Mouse (Mus musculus) sigmoid colon, adult 10 weeks (tissue): ENCODE results near the gene Serac1. TPM values are rescaled to one million over a fixed set of nuclear protein-coding genes. Genes with fewer than 3 reads are reported as not detected.

Source experiments
- polyA plus RNA-seq: library from polyadenylated mRNA; stranded (reverse); fragments of 350-450 nt; fragmentation: Illumina TruSeq; extraction: RNeasy Lipid Tissue Mini Kit (QIAGEN cat#74804); gene quantifications from one replicate; pipeline ENCODE4 v1.2.3, GENCODE M21; 2014; ENCODE audit warnings: low read depth, low replicate concordance

Serac1 gene
- polyA plus RNA-seq = 6.9 TPM

DNA sequence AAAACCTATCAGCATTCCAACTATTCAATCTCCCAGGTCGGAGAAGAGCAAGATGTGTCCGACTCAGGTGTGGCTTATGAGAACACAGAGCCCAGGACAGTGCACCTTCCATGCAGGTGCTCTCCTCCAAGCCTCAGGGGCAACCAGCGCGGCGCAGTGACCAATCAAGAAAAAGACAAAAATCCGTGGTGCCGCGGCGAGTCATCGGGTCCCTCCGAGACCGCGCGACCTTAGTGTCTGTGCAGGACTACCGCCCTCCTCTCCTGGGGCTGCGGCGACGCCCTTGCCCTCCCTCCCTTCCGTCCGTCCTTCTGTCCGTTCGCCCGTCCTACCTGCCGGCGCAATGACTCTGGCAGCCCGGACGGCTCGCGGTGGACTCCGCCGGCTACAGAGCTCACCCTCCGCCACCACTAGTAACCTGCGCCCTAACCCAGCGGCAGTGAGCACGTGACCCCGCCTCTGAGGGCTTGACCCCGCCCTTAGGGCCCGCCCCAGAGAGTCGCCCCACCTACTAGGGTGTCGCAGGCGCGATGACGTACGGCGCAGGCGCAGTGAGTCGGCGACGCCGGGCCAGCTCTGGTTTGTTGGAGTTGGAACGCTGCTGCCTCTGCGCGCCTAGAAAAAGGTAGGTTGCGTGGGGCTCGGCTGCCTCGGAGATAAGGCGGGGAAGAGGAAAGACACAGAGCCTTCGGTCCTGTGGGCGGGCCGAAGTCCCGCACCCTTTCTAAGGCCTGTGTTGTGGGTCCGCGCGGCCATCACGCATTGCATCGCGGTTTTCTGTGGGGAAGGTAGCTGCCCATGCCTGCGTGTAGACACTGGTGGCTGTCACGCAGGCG is at the start of gene Serac1, which contains the start of gene Gtf2h5:
Gene Serac1 (minus strand): TSS at position 455 of the 836 bp plus-strand sequence.
Gene Gtf2h5 (plus strand): TSS at position 500 of the 836 bp plus-strand sequence.

DNA sequence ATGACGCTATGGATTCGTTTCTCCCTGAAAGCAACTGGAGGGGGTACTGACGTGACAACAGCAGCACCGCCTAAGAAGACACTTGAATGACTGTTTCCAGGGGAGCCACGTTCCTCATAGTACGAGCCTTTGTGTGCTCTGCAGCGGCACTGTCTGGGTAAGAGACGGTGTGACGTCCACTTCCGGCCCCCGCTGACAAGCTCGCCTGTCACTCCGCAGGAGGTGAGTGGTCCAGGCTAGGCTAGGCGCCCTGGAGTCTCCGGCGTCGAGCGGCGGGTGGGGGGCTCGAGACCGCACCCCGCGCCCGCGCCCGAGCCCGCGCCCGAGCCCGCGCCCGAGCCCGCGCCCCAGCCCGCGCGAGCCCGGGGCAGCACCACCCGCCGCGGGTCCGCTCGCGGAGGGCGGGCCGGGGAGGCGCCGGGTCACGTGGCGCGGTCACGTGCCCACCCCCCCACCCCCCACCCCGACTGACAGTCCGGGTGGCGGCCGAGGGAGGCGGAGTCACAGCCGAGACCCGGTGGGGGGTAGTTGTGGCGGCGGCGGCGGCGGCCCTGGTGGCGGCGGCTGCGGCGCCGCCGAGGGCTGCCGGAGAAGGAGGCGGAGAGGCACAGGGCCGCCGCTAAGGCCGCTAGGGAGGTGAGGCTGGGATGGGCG is 26.9 kb upstream of the Serac1 start, which contains the start of gene Tulp4:
Gene Tulp4 (plus strand): TSS at position 77 of the 654 bp plus-strand sequence.

Other genes starting within 250 kb of the Serac1 start
- 67.6 TPM for gene Snx9, start 238.4 kb downstream of the Serac1 start, polyA plus RNA-seq
- 14.0 TPM for gene Synj2, start 138.5 kb downstream of the Serac1 start, polyA plus RNA-seq
- gene Gtf2h5, start within 50 bp of the Serac1 start, polyA plus RNA-seq = 33.6 TPM
- 89.0 TPM for gene Tulp4, start 26.7 kb upstream of the Serac1 start, polyA plus RNA-seq
- gene Tmem181a, start 177.1 kb upstream of the Serac1 start, polyA plus RNA-seq = 41.4 TPM
- gene Dynlt1a, start 237.8 kb upstream of the Serac1 start, polyA plus RNA-seq = 2.1 TPM